Mouse (Mus musculus): Measurements from ENCODE around the gene Zfpm1. TPM values are rescaled to one million over a fixed set of nuclear protein-coding genes. Genes with fewer than 3 reads are reported as not detected.
A peak's percentile ranks its signal among the peaks of the same experiment; 100 is the strongest.

Gene Zfpm1
- polyA plus RNA-seq (2015; fragmentation: Nextera tagmentation; extraction: Ambion mirVana): 10.0 and 11.7 TPM in 2 replicates

GRCm38 (mm10) chr8:122282035-122282358, at the start of gene Zfpm1:
TSS of gene Zfpm1 (plus strand) at chr8:122282141.
- peak within 1 kb of the TSS; percentile 97 for H3K27ac ChIP-seq
- under 1% methylated on average over 58 of the region's 60 CpGs for WGBS (ENCODE audit: insufficient replicate concordance)
- H3K4me3 ChIP-seq (replicated peaks): peak within 1 kb of the TSS; percentile 97
- H3K4me1 ChIP-seq (replicated peaks): peaks cover 72% of the 10 kb centered on the region
- H3K36me3 ChIP-seq: peaks cover 5% of the 10 kb centered on the region
- H3K27me3 ChIP-seq: no peaks in the 10 kb centered on the region
- H3K9me3 ChIP-seq (replicated peaks): no peaks in the 10 kb centered on the region
- H3K4me2 ChIP-seq: peak within 1 kb of the TSS; percentile 99
- no peak for DNase-seq
- no peak for ATAC-seq (ENCODE audit: low read depth)
- H3K9ac ChIP-seq: peak within 1 kb of the TSS; percentile 99

- H3K27me3 ChIP-seq: peaks cover 60% of the 10 kb centered on the region
- DNase-seq: no peak
- H3K4me1 ChIP-seq (replicated peaks): no peaks in the 10 kb centered on the region
Observed at GRCm38 (mm10) chr8:122234055-122234454, 47.9 kb upstream of the Zfpm1 start.

GRCm38 (mm10) chr8:122236521-122236920, 45.4 kb upstream of the Zfpm1 start:
- no peaks in the 10 kb centered on the region for H3K36me3 ChIP-seq
- H3K27ac ChIP-seq: no peak overlapping the region
- DNase-seq (no peak), ATAC-seq (ENCODE audit: low read depth) (no peak)
- WGBS (ENCODE audit: insufficient replicate concordance): 75% methylated on average over 3 of the region's 3 CpGs
- H3K9ac ChIP-seq: no peak overlapping the region
- no peak overlapping the region for H3K4me3 ChIP-seq (replicated peaks)
- no peaks in the 10 kb centered on the region for H3K4me1 ChIP-seq (replicated peaks)
- no peak overlapping the region for H3K4me2 ChIP-seq
- no peaks in the 10 kb centered on the region for H3K9me3 ChIP-seq (replicated peaks)
- peaks cover 35% of the 10 kb centered on the region for H3K27me3 ChIP-seq

More at GRCm38 (mm10) chr8:122234055-122234454, 47.9 kb upstream of the Zfpm1 start:
- Histone ChIP-seq H3K4me2 (no peak overlapping the region), H3K36me3 (no peaks in the 10 kb centered on the region), H3K27ac (no peak overlapping the region), H3K4me3 (replicated peaks) (no peak overlapping the region), H3K9ac (no peak overlapping the region), H3K9me3 (replicated peaks) (no peaks in the 10 kb centered on the region)
- ATAC-seq (ENCODE audit: low read depth): no peak
- WGBS (ENCODE audit: insufficient replicate concordance): 45% methylated on average over 11 of the region's 11 CpGs

- Histone ChIP-seq H3K4me2 (no peak overlapping the region), H3K4me1 (replicated peaks) (no peaks in the 10 kb centered on the region), H3K4me3 (replicated peaks) (no peak overlapping the region), H3K36me3 (no peaks in the 10 kb centered on the region), H3K27ac (no peak overlapping the region), H3K9me3 (replicated peaks) (no peaks in the 10 kb centered on the region), H3K9ac (no peak overlapping the region), H3K27me3 (peaks cover 18% of the 10 kb centered on the region)
- ATAC-seq (ENCODE audit: low read depth) (no peak), DNase-seq (no peak)
- 65% methylated on average over 11 of the region's 11 CpGs for WGBS (ENCODE audit: insufficient replicate concordance)
Observed at GRCm38 (mm10) chr8:122238225-122238624, 43.7 kb upstream of the Zfpm1 start.

- no peaks in the 10 kb centered on the region for H3K9me3 ChIP-seq (replicated peaks)
- H3K4me3 ChIP-seq (replicated peaks): no peak overlapping the region
- no peak overlapping the region for H3K4me2 ChIP-seq
- WGBS (ENCODE audit: insufficient replicate concordance): 62% methylated on average over 8 of the region's 8 CpGs
- no peaks in the 10 kb centered on the region for H3K36me3 ChIP-seq
- ATAC-seq (ENCODE audit: low read depth) (no peak), DNase-seq (no peak)
- H3K9ac ChIP-seq: no peak overlapping the region
- H3K27ac ChIP-seq: no peak overlapping the region
- H3K27me3 ChIP-seq: peaks cover 14% of the 10 kb centered on the region
- no peaks in the 10 kb centered on the region for H3K4me1 ChIP-seq (replicated peaks)
Observed at GRCm38 (mm10) chr8:122238731-122239130, 43.2 kb upstream of the Zfpm1 start.

- DNase-seq: no peak
- Histone ChIP-seq H3K9ac (no peak overlapping the region), H3K27ac (no peak overlapping the region), H3K4me1 (replicated peaks) (no peaks in the 10 kb centered on the region), H3K27me3 (peaks cover 5% of the 10 kb centered on the region; the same call in 1 of the 2 replicates), H3K4me2 (no peak overlapping the region), H3K4me3 (replicated peaks) (no peak overlapping the region), H3K36me3 (no peaks in the 10 kb centered on the region), H3K9me3 (replicated peaks) (no peaks in the 10 kb centered on the region)
- WGBS (ENCODE audit: insufficient replicate concordance): 80% methylated on average over 16 of the region's 16 CpGs
- ATAC-seq (ENCODE audit: low read depth): no peak
Observed at GRCm38 (mm10) chr8:122240241-122241026, 41.5 kb upstream of the Zfpm1 start.

GRCm38 (mm10) chr8:122243310-122243709, 38.6 kb upstream of the Zfpm1 start:
- H3K4me2 ChIP-seq: no peak overlapping the region
- 0 out of 2 replicates have a peak, but pooled peaks have one; percentile 19 for ATAC-seq (ENCODE audit: low read depth)
- H3K4me1 ChIP-seq (replicated peaks): peaks cover 3% of the 10 kb centered on the region; the same call in 1 of the 2 replicates
- H3K36me3 ChIP-seq: no peaks in the 10 kb centered on the region
- H3K9ac ChIP-seq: no peak overlapping the region
- 41% methylated on average over 4 of the region's 4 CpGs for WGBS (ENCODE audit: insufficient replicate concordance)
- no peak for DNase-seq
- H3K4me3 ChIP-seq (replicated peaks): no peak overlapping the region
- H3K9me3 ChIP-seq (replicated peaks): no peaks in the 10 kb centered on the region
- H3K27ac ChIP-seq: no peak overlapping the region
- H3K27me3 ChIP-seq: peaks cover 10% of the 10 kb centered on the region; the same call in 1 of the 2 replicates

GRCm38 (mm10) chr8:122245161-122245560, 36.8 kb upstream of the Zfpm1 start:
- no peaks in the 10 kb centered on the region for H3K36me3 ChIP-seq
- H3K27me3 ChIP-seq: peaks cover 13% of the 10 kb centered on the region; the same call in 1 of the 2 replicates
- no peak overlapping the region for H3K4me3 ChIP-seq (replicated peaks)
- H3K9me3 ChIP-seq (replicated peaks): no peaks in the 10 kb centered on the region
- H3K4me2 ChIP-seq: no peak overlapping the region
- no peak overlapping the region for H3K9ac ChIP-seq
- peaks cover 3% of the 10 kb centered on the region; the same call in 1 of the 2 replicates for H3K4me1 ChIP-seq (replicated peaks)
- WGBS (ENCODE audit: insufficient replicate concordance): 62% methylated on average over 6 of the region's 6 CpGs
- DNase-seq (no peak), ATAC-seq (ENCODE audit: low read depth) (no peak)
- no peak overlapping the region for H3K27ac ChIP-seq

GRCm38 (mm10) chr8:122246257-122247211, 35.4 kb upstream of the Zfpm1 start:
- no peaks in the 10 kb centered on the region for H3K36me3 ChIP-seq
- H3K27me3 ChIP-seq: peaks cover 13% of the 10 kb centered on the region; the same call in 1 of the 2 replicates
- H3K4me2 ChIP-seq: no peak overlapping the region
- peaks cover 3% of the 10 kb centered on the region; the same call in 1 of the 2 replicates for H3K4me1 ChIP-seq (replicated peaks)
- WGBS (ENCODE audit: insufficient replicate concordance): 29% methylated on average over 12 of the region's 12 CpGs
- no peak overlapping the region for H3K27ac ChIP-seq
- H3K9me3 ChIP-seq (replicated peaks): no peaks in the 10 kb centered on the region
- DNase-seq (no peak), ATAC-seq (ENCODE audit: low read depth) (no peak)
- H3K9ac ChIP-seq: no peak overlapping the region
- H3K4me3 ChIP-seq (replicated peaks): no peak overlapping the region

- Histone ChIP-seq H3K4me3 (replicated peaks) (no peak overlapping the region), H3K36me3 (no peaks in the 10 kb centered on the region), H3K9ac (no peak overlapping the region), H3K4me2 (no peak overlapping the region), H3K9me3 (replicated peaks) (no peaks in the 10 kb centered on the region), H3K27me3 (peaks cover 52% of the 10 kb centered on the region), H3K27ac (no peak overlapping the region), H3K4me1 (replicated peaks) (no peaks in the 10 kb centered on the region)
- DNase-seq: no peak
- 71% methylated on average over 1 of the region's 1 CpGs for WGBS (ENCODE audit: insufficient replicate concordance)
- ATAC-seq (ENCODE audit: low read depth): no peak
Observed at GRCm38 (mm10) chr8:122251739-122252138, 30.2 kb upstream of the Zfpm1 start.

GRCm38 (mm10) chr8:122252366-122252765, 29.6 kb upstream of the Zfpm1 start:
- ATAC-seq (ENCODE audit: low read depth) (no peak), DNase-seq (no peak)
- no peaks in the 10 kb centered on the region for H3K36me3 ChIP-seq
- peaks cover 54% of the 10 kb centered on the region for H3K27me3 ChIP-seq
- H3K27ac ChIP-seq: no peak overlapping the region
- H3K4me1 ChIP-seq (replicated peaks): no peaks in the 10 kb centered on the region
- H3K9me3 ChIP-seq (replicated peaks): no peaks in the 10 kb centered on the region
- WGBS (ENCODE audit: insufficient replicate concordance): 50% methylated on average over 5 of the region's 5 CpGs
- H3K9ac ChIP-seq: no peak overlapping the region
- no peak overlapping the region for H3K4me2 ChIP-seq
- H3K4me3 ChIP-seq (replicated peaks): no peak overlapping the region

All from liver, embryonic 13.5 days (tissue).